Mouse (Mus musculus): ENCODE results near the gene Parp3. TPM values are rescaled to one million over a fixed set of nuclear protein-coding genes. Genes with fewer than 3 reads are reported as not detected.
"Not testable (repeated sequence)": the region's sequence is repeated elsewhere in the genome, so short reads cannot be mapped to it uniquely, and the experiment has no call there.

Parp3 gene
- total RNA-seq (2021) = 1 to 10 TPM; 3.3 to 3.5 TPM
- long read RNA-seq, experiment 1, partial matches to known transcripts = 0 of 4 reads
- long read RNA-seq, experiment 1, other reads (novel, unspliced or antisense) = 2 of 4 reads
- long read RNA-seq, experiment 2, partial matches to known transcripts = 1 of 2 reads
- long read RNA-seq, experiment 2, other reads (novel, unspliced or antisense) = 1 of 2 reads

GRCm38 (mm10) chr9:106476924-106477484 lies at the start of gene Parp3:
Gene Parp3 (minus strand): TSS chr9:106476949.
- intact Hi-C loops (cut with DNase I) = loop anchor here (2.0 kb wide), 1 partner anchor 30 kb away; the partner anchor contains the start of genes Abhd14a and Abhd14b

GRCm38 (mm10) chr9:106519909-106520308 lies 43.2 kb upstream of the Parp3 start:
- intact Hi-C loops (cut with DNase I) = no loop called here

More at GRCm38 (mm10) chr9:106476924-106477484, at the start of gene Parp3:
- DNase-seq (ENCODE audit: low spot score in 2 of 2) = peak; percentile 99 to 100

GRCm38 (mm10) chr9:106519433-106519832 lies 42.7 kb upstream of the Parp3 start:
- no peak for DNase-seq (ENCODE audit: low spot score in 2 of 2)
- intact Hi-C loops (cut with DNase I) = no loop called here

More at GRCm38 (mm10) chr9:106519909-106520308, 43.2 kb upstream of the Parp3 start:
- DNase-seq (ENCODE audit: low spot score in 2 of 2) = no peak

GRCm38 (mm10) chr9:106514273-106514672 lies 37.5 kb upstream of the Parp3 start, which contains the start of gene Iqcf5:
Gene Iqcf5 (plus strand): TSS chr9:106514573.
- no peak for DNase-seq (ENCODE audit: low spot score in 2 of 2)
- intact Hi-C loops (cut with DNase I) = no loop called here

GRCm38 (mm10) chr9:106513566-106513965 lies 36.8 kb upstream of the Parp3 start:
- intact Hi-C loops (cut with DNase I) = no loop called here
- no peak for DNase-seq (ENCODE audit: low spot score in 2 of 2)

GRCm38 (mm10) chr9:106512729-106513450 lies 36.1 kb upstream of the Parp3 start:
- intact Hi-C loops (cut with DNase I) = no loop called here
- peak; percentile 13 to 37 for DNase-seq (ENCODE audit: low spot score in 2 of 2)

- DNase-seq (ENCODE audit: low spot score in 2 of 2) = peak in 1 of 2 experiments; percentile 17
- intact Hi-C loops (cut with DNase I) = no loop called here
Observed at GRCm38 (mm10) chr9:106509356-106509755, 32.6 kb upstream of the Parp3 start.

GRCm38 (mm10) chr9:106504246-106504645 lies 27.5 kb upstream of the Parp3 start:
- intact Hi-C loops (cut with DNase I) = no loop called here
- no peak for DNase-seq (ENCODE audit: low spot score in 2 of 2)

- intact Hi-C loops (cut with DNase I) = no loop called here
- DNase-seq (ENCODE audit: low spot score in 2 of 2) = no peak
Observed at GRCm38 (mm10) chr9:106501846-106502245, 25.1 kb upstream of the Parp3 start.

GRCm38 (mm10) chr9:106499667-106500066 lies 22.9 kb upstream of the Parp3 start, which contains the start of gene Iqcf1:
Gene Iqcf1 (plus strand): TSS chr9:106499967.
- intact Hi-C loops (cut with DNase I) = no loop called here

GRCm38 (mm10) chr9:106487602-106488001 lies 10.9 kb upstream of the Parp3 start:
- intact Hi-C loops (cut with DNase I); DNase-seq (ENCODE audit: low spot score in 2 of 2): not testable (repeated sequence)

More at GRCm38 (mm10) chr9:106499667-106500066, 22.9 kb upstream of the Parp3 start, which contains the start of gene Iqcf1:
- no peak for DNase-seq (ENCODE audit: low spot score in 2 of 2)

GRCm38 (mm10) chr9:106485076-106485475 lies 8.3 kb upstream of the Parp3 start:
- intact Hi-C loops (cut with DNase I) = no loop called here
- no peak for DNase-seq (ENCODE audit: low spot score in 2 of 2)

- DNase-seq (ENCODE audit: low spot score in 2 of 2) = no peak
- intact Hi-C loops (cut with DNase I) = no loop called here
Observed at GRCm38 (mm10) chr9:106483606-106484005, 6.9 kb upstream of the Parp3 start.

- intact Hi-C loops (cut with DNase I) = no loop called here
- no peak for DNase-seq (ENCODE audit: low spot score in 2 of 2)
Observed at GRCm38 (mm10) chr9:106483136-106483535, 6.4 kb upstream of the Parp3 start.

GRCm38 (mm10) chr9:106482578-106483115 lies 5.9 kb upstream of the Parp3 start:
- intact Hi-C loops (cut with DNase I) = no loop called here
- no peak for DNase-seq (ENCODE audit: low spot score in 2 of 2)

- no peak for DNase-seq (ENCODE audit: low spot score in 2 of 2)
- intact Hi-C loops (cut with DNase I) = no loop called here
Observed at GRCm38 (mm10) chr9:106481676-106482075, 4.9 kb upstream of the Parp3 start.

GRCm38 (mm10) chr9:106481075-106481474 lies 4.3 kb upstream of the Parp3 start:
- DNase-seq (ENCODE audit: low spot score in 2 of 2) = no peak
- intact Hi-C loops (cut with DNase I) = no loop called here

GRCm38 (mm10) chr9:106480541-106480940 lies 3.8 kb upstream of the Parp3 start:
- DNase-seq (ENCODE audit: low spot score in 2 of 2) = no peak
- intact Hi-C loops (cut with DNase I) = no loop called here

GRCm38 (mm10) chr9:106478101-106478500 lies 1.4 kb upstream of the Parp3 start:
- intact Hi-C loops (cut with DNase I) = no loop called here
- no peak for DNase-seq (ENCODE audit: low spot score in 2 of 2)

- intact Hi-C loops (cut with DNase I) = loop anchor here (2.0 kb wide), 1 partner anchor 31 kb away; the partner anchor contains the start of genes Abhd14a and Abhd14b
- DNase-seq (ENCODE audit: low spot score in 2 of 2) = no peak
Observed at GRCm38 (mm10) chr9:106477649-106478048, 900 bp upstream of the Parp3 start.
